Mouse (Mus musculus) liver, embryonic 16.5 days (tissue): ENCODE measurements around the gene Snx29. TPM values are rescaled to one million over a fixed set of nuclear protein-coding genes. Genes with fewer than 3 reads are reported as not detected.

Experiments
- ATAC-seq: fragments of 200-750 bp; cut with Nextera tagmentation; 2 replicates; pipeline ENCODE4 v1.8.0; 2017; ENCODE audit warnings: low read depth, mild to moderate bottlenecking, moderate number of reproducible peaks, moderate library complexity
- H3K27ac ChIP-seq: fragments of 300-500 bp; sonication (generic); 2 replicates; pipeline ENCODE4 v1.5.1; 2014; ENCODE audit warnings: mild to moderate bottlenecking, low read length
- H3K27me3 ChIP-seq: fragments of 300-500 bp; sonication (generic); 2 replicates; pipeline ENCODE4 v1.6.1; 2014; ENCODE audit warnings: low read depth, low read length, mixed read lengths; ENCODE audit not compliant: control insufficient read depth, insufficient read depth
- H3K36me3 ChIP-seq: fragments of 300-500 bp; sonication (generic); 2 replicates; pipeline ENCODE4 v1.6.1; 2014; ENCODE audit warnings: mild to moderate bottlenecking; ENCODE audit not compliant: control insufficient read depth, insufficient read depth
- H3K4me1 ChIP-seq: fragments of 300-500 bp; sonication (generic); 2 replicates; pipeline ENCODE4 v1.6.1; 2014; ENCODE audit warnings: low read depth, low read length, mixed read lengths; ENCODE audit not compliant: control insufficient read depth
- H3K4me2 ChIP-seq: fragments of 300-500 bp; sonication (generic); 2 replicates; pipeline ENCODE4 v1.6.1; 2014; ENCODE audit warnings: low read depth, low read length, mixed read lengths
- H3K4me3 ChIP-seq: fragments of 300-500 bp; sonication (generic); 2 replicates; pipeline ENCODE4 v1.5.1; 2014; ENCODE audit warnings: low read depth, mild to moderate bottlenecking, low read length
- H3K9ac ChIP-seq: fragments of 300-500 bp; sonication (generic); 2 replicates; pipeline ENCODE4 v1.6.1; 2014; ENCODE audit warnings: low read depth, low read length
- H3K9me3 ChIP-seq: fragments of 300-500 bp; sonication (generic); replicated peaks from 2 replicates; pipeline ENCODE4 v1.6.1; 2016; ENCODE audit warnings: low read length; ENCODE audit not compliant: control insufficient read depth
- WGBS: fragments of 180-500 bp; shearing (Covaris S2); extraction: QIAGEN DNeasy Blood & Tissue Kit; methylation state at CpG from one replicate; pipeline ENCODE4 v1.1.7; 2014; ENCODE audit not compliant: insufficient replicate concordance; 5-methylcytosine and 5-hydroxymethylcytosine counted together
- polyA plus RNA-seq: library from polyadenylated mRNA; unstranded; fragments of >200 nt; fragmentation: Nextera tagmentation; extraction: Ambion mirVana; gene quantifications from 2 replicates; pipeline ENCODE4 v1.2.1, GENCODE M21; 2015

The Snx29 gene
- polyA plus RNA-seq, 1 experiment from 2014 or later: 4.6 TPM

DNA sequence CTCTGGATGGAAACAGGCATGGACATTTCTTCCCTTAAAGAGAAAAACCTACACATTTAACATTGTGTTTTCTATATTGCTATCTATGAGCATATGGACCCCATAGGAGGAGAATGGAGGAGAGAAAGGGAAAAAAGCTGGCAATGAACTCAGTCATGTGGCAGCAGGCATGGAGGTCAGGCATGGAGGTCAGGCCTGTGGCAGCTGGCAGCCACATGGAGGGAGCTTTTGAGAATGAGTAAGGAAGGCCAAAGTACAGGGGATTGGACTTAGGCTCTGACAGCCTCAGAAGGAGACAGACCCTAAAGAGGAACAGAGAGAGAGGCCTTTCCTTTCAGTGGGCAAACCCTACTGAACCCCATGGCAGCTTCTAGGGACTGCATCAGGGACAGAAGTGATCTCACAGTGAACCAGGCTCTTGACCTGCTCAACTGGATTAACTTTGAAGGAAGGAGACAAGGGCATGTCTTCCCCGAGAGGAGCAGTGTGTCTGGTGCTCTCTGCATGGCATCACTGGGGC lies 325.5 kb downstream of the Snx29 start:
- 52% methylated on average over 1 of the region's 1 CpGs for WGBS
- ATAC-seq: no peak
- Histone ChIP-seq H3K9ac (no peak overlapping the region), H3K27me3 (no peaks in the 10 kb centered on the region), H3K4me1 (no peaks in the 10 kb centered on the region), H3K9me3 (no peaks in the 10 kb centered on the region), H3K36me3 (no peaks in the 10 kb centered on the region), H3K4me3 (no peak overlapping the region), H3K27ac (no peak overlapping the region), H3K4me2 (no peak overlapping the region)

GRCm38 (mm10) chr16:11652686-11653366 lies 330.1 kb downstream of the Snx29 start:
- H3K27ac ChIP-seq: no peak overlapping the region
- H3K4me2 ChIP-seq: no peak overlapping the region
- no peak overlapping the region for H3K9ac ChIP-seq
- no peak for ATAC-seq
- no peaks in the 10 kb centered on the region for H3K4me1 ChIP-seq
- H3K36me3 ChIP-seq: no peaks in the 10 kb centered on the region
- WGBS: 43% methylated on average over 2 of the region's 2 CpGs
- no peak overlapping the region for H3K4me3 ChIP-seq
- H3K9me3 ChIP-seq: no peaks in the 10 kb centered on the region
- H3K27me3 ChIP-seq: no peaks in the 10 kb centered on the region

GRCm38 (mm10) chr16:11655893-11656292 lies 333.2 kb downstream of the Snx29 start:
- no peaks in the 10 kb centered on the region for H3K27me3 ChIP-seq
- H3K36me3 ChIP-seq: no peaks in the 10 kb centered on the region
- no peaks in the 10 kb centered on the region for H3K4me1 ChIP-seq
- no peaks in the 10 kb centered on the region for H3K9me3 ChIP-seq
- ATAC-seq: no peak
- 29% methylated on average over 3 of the region's 3 CpGs for WGBS
- no peak overlapping the region for H3K4me2 ChIP-seq
- H3K27ac ChIP-seq: no peak overlapping the region
- no peak overlapping the region for H3K9ac ChIP-seq
- H3K4me3 ChIP-seq: no peak overlapping the region

GRCm38 (mm10) chr16:11657111-11657510 lies 334.4 kb downstream of the Snx29 start:
- Histone ChIP-seq H3K36me3 (no peaks in the 10 kb centered on the region), H3K4me1 (no peaks in the 10 kb centered on the region), H3K27me3 (no peaks in the 10 kb centered on the region), H3K9ac (no peak overlapping the region), H3K9me3 (no peaks in the 10 kb centered on the region), H3K27ac (no peak overlapping the region), H3K4me2 (no peak overlapping the region), H3K4me3 (no peak overlapping the region)
- ATAC-seq: no peak
- 50% methylated on average over 1 of the region's 1 CpGs for WGBS

- H3K4me3 ChIP-seq: no peak overlapping the region
- WGBS: 25% methylated on average over 6 of the region's 6 CpGs
- 0 out of 2 replicates have a peak, but pooled peaks have one; percentile 37 for ATAC-seq
- no peaks in the 10 kb centered on the region for H3K4me1 ChIP-seq
- H3K4me2 ChIP-seq: no peak overlapping the region
- H3K27me3 ChIP-seq: no peaks in the 10 kb centered on the region
- no peaks in the 10 kb centered on the region for H3K36me3 ChIP-seq
- no peaks in the 10 kb centered on the region for H3K9me3 ChIP-seq
- H3K9ac ChIP-seq: no peak overlapping the region
- no peak overlapping the region for H3K27ac ChIP-seq
Observed at GRCm38 (mm10) chr16:11659111-11659720, 336.5 kb downstream of the Snx29 start.

DNA sequence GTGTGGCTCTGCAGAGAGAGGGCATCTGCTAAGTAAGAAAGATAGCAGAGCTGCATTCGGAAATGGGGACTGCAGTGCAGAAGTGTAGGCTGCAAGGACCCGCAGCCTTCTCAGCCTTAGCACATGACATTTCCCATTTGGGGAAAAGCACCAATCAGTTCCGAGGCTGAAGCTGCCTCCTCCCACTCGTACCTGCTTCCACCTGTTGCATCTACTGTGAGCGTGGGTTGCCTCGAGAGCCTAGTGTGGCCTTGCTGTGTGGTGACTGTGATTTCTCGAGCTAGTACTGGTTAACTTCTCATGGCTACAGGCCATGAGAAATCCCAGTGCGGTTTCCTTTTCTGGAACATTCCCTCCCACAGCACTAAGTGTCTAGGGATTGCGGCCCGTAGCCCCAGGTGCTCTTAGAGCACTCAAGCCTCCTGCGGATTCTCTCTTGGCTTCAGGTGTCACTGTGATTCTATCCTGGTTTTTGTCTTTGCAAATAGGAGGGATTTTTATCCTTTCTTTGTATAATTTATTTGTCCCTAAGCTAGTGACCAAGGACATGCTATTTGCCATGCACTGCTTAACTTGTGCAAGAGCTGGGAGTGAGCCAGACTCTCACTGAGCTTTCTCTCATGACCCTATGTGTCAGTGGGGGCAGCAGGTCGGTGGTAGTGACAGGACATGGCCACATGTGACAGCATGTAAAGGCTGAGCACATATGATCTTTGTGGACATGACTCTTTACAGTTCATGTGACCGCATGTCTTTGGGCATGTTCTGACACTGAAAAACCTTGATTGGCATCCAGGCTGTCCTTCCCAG lies 342.4 kb downstream of the Snx29 start:
- no peaks in the 10 kb centered on the region for H3K27me3 ChIP-seq
- H3K4me2 ChIP-seq: no peak overlapping the region
- H3K4me1 ChIP-seq: no peaks in the 10 kb centered on the region
- no peak overlapping the region for H3K9ac ChIP-seq
- no peak for ATAC-seq
- no peaks in the 10 kb centered on the region for H3K36me3 ChIP-seq
- WGBS: 68% methylated on average over 13 of the region's 13 CpGs
- H3K9me3 ChIP-seq: no peaks in the 10 kb centered on the region
- H3K27ac ChIP-seq: no peak overlapping the region
- H3K4me3 ChIP-seq: no peak overlapping the region

- no peaks in the 10 kb centered on the region for H3K36me3 ChIP-seq
- no peak overlapping the region for H3K4me2 ChIP-seq
- H3K27ac ChIP-seq: no peak overlapping the region
- no peaks in the 10 kb centered on the region for H3K4me1 ChIP-seq
- H3K4me3 ChIP-seq: no peak overlapping the region
- no peak overlapping the region for H3K9ac ChIP-seq
- WGBS: 46% methylated on average over 6 of the region's 6 CpGs
- no peak for ATAC-seq
- H3K27me3 ChIP-seq: no peaks in the 10 kb centered on the region
- no peaks in the 10 kb centered on the region for H3K9me3 ChIP-seq
Observed at GRCm38 (mm10) chr16:11665869-11666268, 343.2 kb downstream of the Snx29 start.

DNA sequence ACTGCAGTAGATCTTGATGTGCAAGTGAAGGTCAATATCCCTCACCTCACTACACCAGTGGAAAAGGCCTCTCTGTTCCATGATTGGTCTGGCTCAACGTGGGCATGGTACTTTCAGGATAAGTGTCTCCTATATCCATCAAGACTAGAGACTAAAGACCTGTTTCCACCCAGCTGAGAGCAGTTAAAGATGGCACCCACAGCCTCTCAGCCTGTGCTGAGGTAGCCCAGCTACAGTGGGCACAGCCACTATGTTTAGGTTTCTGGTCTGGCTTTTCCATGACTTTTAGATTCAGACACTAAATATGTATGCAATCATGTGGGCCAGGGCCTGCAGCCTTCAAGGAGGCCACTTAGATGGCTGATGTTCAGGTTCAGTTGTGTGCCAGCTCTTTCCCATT lies 345.7 kb downstream of the Snx29 start:
- H3K4me2 ChIP-seq: no peak overlapping the region
- ATAC-seq: no peak
- WGBS: 60% methylated on average over 1 of the region's 1 CpGs

GRCm38 (mm10) chr16:11668878-11669277 lies 346.2 kb downstream of the Snx29 start:
- no peaks in the 10 kb centered on the region for H3K27me3 ChIP-seq
- no peaks in the 10 kb centered on the region for H3K9me3 ChIP-seq
- WGBS: 73% methylated on average over 1 of the region's 1 CpGs
- no peaks in the 10 kb centered on the region for H3K4me1 ChIP-seq
- H3K27ac ChIP-seq: no peak overlapping the region
- ATAC-seq: no peak
- H3K4me2 ChIP-seq: no peak overlapping the region
- H3K36me3 ChIP-seq: no peaks in the 10 kb centered on the region
- H3K9ac ChIP-seq: no peak overlapping the region
- H3K4me3 ChIP-seq: no peak overlapping the region

More for the DNA sequence above, 345.7 kb downstream of the Snx29 start:
- Histone ChIP-seq H3K9ac (no peak overlapping the region), H3K27ac (no peak overlapping the region), H3K36me3 (no peaks in the 10 kb centered on the region), H3K4me1 (no peaks in the 10 kb centered on the region), H3K9me3 (no peaks in the 10 kb centered on the region), H3K27me3 (no peaks in the 10 kb centered on the region), H3K4me3 (no peak overlapping the region)
